Mouse (Mus musculus) midbrain, embryonic 11.5 days (tissue): ENCODE results near the gene Stra6l. TPM values are rescaled to one million over a fixed set of nuclear protein-coding genes. Genes with fewer than 3 reads are reported as not detected.
A peak's percentile ranks its signal among the peaks of the same experiment; 100 is the strongest.

Source experiments
- ATAC-seq: fragments of 200-750 bp; cut with Nextera tagmentation; 2 replicates; pipeline ENCODE4 v1.8.0; 2017; ENCODE audit warnings: moderate TSS enrichment, moderate library complexity; ENCODE audit not compliant: low FRiP score
- DNase-seq: peaks from one replicate; pipeline ENCODE4 v3.0.0; 2015; ENCODE audit warnings: low spot score; ENCODE audit errors: missing footprints
- H3K27ac ChIP-seq: fragments of 300-500 bp; sonication (generic); 2 replicates; pipeline ENCODE4 v1.5.1; 2014; ENCODE audit warnings: low read depth, low read length
- H3K27me3 ChIP-seq: fragments of 300-500 bp; sonication (generic); 2 replicates; pipeline ENCODE4 v1.6.1; 2014; ENCODE audit warnings: mild to moderate bottlenecking, low read length, moderate library complexity, mixed read lengths; ENCODE audit not compliant: control insufficient read depth, insufficient read depth
- H3K36me3 ChIP-seq: fragments of 300-500 bp; sonication (generic); 2 replicates; pipeline ENCODE4 v1.6.1; 2014; ENCODE audit warnings: mild to moderate bottlenecking, low read length, moderate library complexity, mixed read lengths; ENCODE audit not compliant: control insufficient read depth, insufficient read depth
- H3K4me1 ChIP-seq: fragments of 300-500 bp; sonication (generic); 2 replicates; pipeline ENCODE4 v1.6.1; 2014; ENCODE audit warnings: low read length; ENCODE audit not compliant: control insufficient read depth, insufficient read depth
- H3K4me2 ChIP-seq: fragments of 300-500 bp; sonication (generic); 2 replicates; pipeline ENCODE4 v1.6.1; 2014; ENCODE audit warnings: mild to moderate bottlenecking, moderate library complexity
- H3K4me3 ChIP-seq: fragments of 300-500 bp; sonication (generic); 2 replicates; pipeline ENCODE4 v1.5.1; 2014; ENCODE audit warnings: low read depth, low read length
- H3K9ac ChIP-seq: fragments of 300-500 bp; sonication (generic); 2 replicates; pipeline ENCODE4 v1.6.1; 2014; ENCODE audit warnings: low read length
- H3K9me3 ChIP-seq: fragments of 300-500 bp; sonication (generic); 2 replicates; pipeline ENCODE4 v1.6.1; 2016; ENCODE audit warnings: low read length; ENCODE audit not compliant: control insufficient read depth
- WGBS: fragments of 180-500 bp; shearing (Covaris S2); extraction: QIAGEN DNeasy Blood & Tissue Kit; methylation state at CpG from one replicate; pipeline ENCODE4 v1.1.7; 2014; 5-methylcytosine and 5-hydroxymethylcytosine counted together
- polyA plus RNA-seq: library from polyadenylated mRNA; unstranded; fragments of >200 nt; fragmentation: Nextera tagmentation; extraction: Ambion mirVana; gene quantifications from 2 replicates; pipeline ENCODE4 v1.2.1, GENCODE M21; 2014

The Stra6l gene
- polyA plus RNA-seq, 1 experiment from 2014 or later, result 0.11 TPM

- no peak within 1 kb of the TSS for H3K9ac ChIP-seq
- DNase-seq (peak; percentile 95), ATAC-seq (peak; percentile 77)
- peaks cover 9% of the 10 kb centered on the region for H3K4me1 ChIP-seq
- no peaks in the 10 kb centered on the region for H3K36me3 ChIP-seq
- H3K27me3 ChIP-seq, result no peaks in the 10 kb centered on the region
- H3K4me2 ChIP-seq, result peak within 1 kb of the TSS; percentile 29
- H3K4me3 ChIP-seq, result no peak within 1 kb of the TSS
- no peaks in the 10 kb centered on the region for H3K9me3 ChIP-seq
- H3K27ac ChIP-seq, result no peak within 1 kb of the TSS
- WGBS, result 13% methylated on average over 19 of the region's 19 CpGs
Observed at GRCm38 (mm10) chr4:45890066-45890761, 41.8 kb downstream of the Stra6l start, which contains the start of gene Ccdc180. Ccdc180 (plus strand) TSS chr4:45890303.

- Histone ChIP-seq H3K27ac (no peak overlapping the region), H3K4me2 (no peak overlapping the region), H3K36me3 (no peaks in the 10 kb centered on the region), H3K4me3 (no peak overlapping the region), H3K27me3 (no peaks in the 10 kb centered on the region), H3K9me3 (no peaks in the 10 kb centered on the region), H3K9ac (no peak overlapping the region), H3K4me1 (no peaks in the 10 kb centered on the region)
- WGBS, result 17% methylated on average over 16 of the region's 16 CpGs
- DNase-seq (no peak), ATAC-seq (no peak)
Observed at GRCm38 (mm10) chr4:45896425-45897081, 48.1 kb downstream of the Stra6l start.

- DNase-seq (no peak), ATAC-seq (no peak)
- Histone ChIP-seq H3K9me3 (no peaks in the 10 kb centered on the region), H3K27ac (no peak overlapping the region), H3K4me1 (no peaks in the 10 kb centered on the region), H3K36me3 (no peaks in the 10 kb centered on the region), H3K27me3 (no peaks in the 10 kb centered on the region), H3K4me2 (no peak overlapping the region), H3K9ac (no peak overlapping the region), H3K4me3 (no peak overlapping the region)
- 66% methylated on average over 5 of the region's 5 CpGs for WGBS
Observed at GRCm38 (mm10) chr4:45898413-45898812, 49.9 kb downstream of the Stra6l start.

GRCm38 (mm10) chr4:45909256-45909655 lies 60.8 kb downstream of the Stra6l start:
- H3K4me2 ChIP-seq, result no peak overlapping the region
- WGBS, result 95% methylated on average over 13 of the region's 13 CpGs
- H3K27me3 ChIP-seq, result no peaks in the 10 kb centered on the region
- no peaks in the 10 kb centered on the region for H3K36me3 ChIP-seq
- no peaks in the 10 kb centered on the region for H3K4me1 ChIP-seq
- H3K4me3 ChIP-seq, result no peak overlapping the region
- no peak overlapping the region for H3K27ac ChIP-seq
- no peak overlapping the region for H3K9ac ChIP-seq
- DNase-seq, result no peak
- no peaks in the 10 kb centered on the region for H3K9me3 ChIP-seq
- no peak for ATAC-seq

GRCm38 (mm10) chr4:45909924-45910323 lies 61.5 kb downstream of the Stra6l start:
- DNase-seq (no peak), ATAC-seq (no peak)
- Histone ChIP-seq H3K4me1 (no peaks in the 10 kb centered on the region), H3K27me3 (no peaks in the 10 kb centered on the region), H3K36me3 (no peaks in the 10 kb centered on the region), H3K27ac (no peak overlapping the region), H3K4me3 (no peak overlapping the region), H3K9me3 (no peaks in the 10 kb centered on the region), H3K4me2 (no peak overlapping the region), H3K9ac (no peak overlapping the region)
- 83% methylated on average over 4 of the region's 4 CpGs for WGBS

GRCm38 (mm10) chr4:45911256-45911655 lies 62.8 kb downstream of the Stra6l start:
- WGBS, result 80% methylated on average over 5 of the region's 5 CpGs
- no peaks in the 10 kb centered on the region for H3K27me3 ChIP-seq
- DNase-seq (no peak), ATAC-seq (no peak)
- H3K4me3 ChIP-seq, result no peak overlapping the region
- no peak overlapping the region for H3K4me2 ChIP-seq
- no peaks in the 10 kb centered on the region for H3K36me3 ChIP-seq
- H3K9ac ChIP-seq, result no peak overlapping the region
- H3K9me3 ChIP-seq, result no peaks in the 10 kb centered on the region
- no peaks in the 10 kb centered on the region for H3K4me1 ChIP-seq
- no peak overlapping the region for H3K27ac ChIP-seq

GRCm38 (mm10) chr4:45911876-45912275 lies 63.4 kb downstream of the Stra6l start:
- Histone ChIP-seq H3K9ac (no peak overlapping the region), H3K4me3 (no peak overlapping the region), H3K27ac (no peak overlapping the region), H3K4me1 (no peaks in the 10 kb centered on the region), H3K9me3 (no peaks in the 10 kb centered on the region), H3K36me3 (no peaks in the 10 kb centered on the region), H3K4me2 (no peak overlapping the region), H3K27me3 (no peaks in the 10 kb centered on the region)
- 86% methylated on average over 4 of the region's 4 CpGs for WGBS
- no peak for ATAC-seq
- no peak for DNase-seq

GRCm38 (mm10) chr4:45917091-45917490 lies 68.6 kb downstream of the Stra6l start:
- ATAC-seq, result no peak
- Histone ChIP-seq H3K9me3 (no peaks in the 10 kb centered on the region), H3K4me1 (no peaks in the 10 kb centered on the region), H3K27me3 (no peaks in the 10 kb centered on the region), H3K27ac (no peak overlapping the region), H3K4me2 (no peak overlapping the region), H3K9ac (no peak overlapping the region), H3K4me3 (no peak overlapping the region), H3K36me3 (no peaks in the 10 kb centered on the region)
- no peak for DNase-seq
- 83% methylated on average over 7 of the region's 7 CpGs for WGBS

GRCm38 (mm10) chr4:45921663-45922435 lies 73.4 kb downstream of the Stra6l start:
- no peaks in the 10 kb centered on the region for H3K27me3 ChIP-seq
- ATAC-seq (no peak), DNase-seq (no peak)
- H3K4me3 ChIP-seq, result no peak overlapping the region
- no peaks in the 10 kb centered on the region for H3K4me1 ChIP-seq
- H3K9me3 ChIP-seq, result no peaks in the 10 kb centered on the region
- no peak overlapping the region for H3K9ac ChIP-seq
- H3K4me2 ChIP-seq, result no peak overlapping the region
- no peaks in the 10 kb centered on the region for H3K36me3 ChIP-seq
- no peak overlapping the region for H3K27ac ChIP-seq
- 85% methylated on average over 10 of the region's 10 CpGs for WGBS
